Mouse (Mus musculus) stomach, postnatal 0 days (tissue): ENCODE measurements at regions not wholly inside any gene's neighbourhood (a gene's known extent, or its start where the extent isn't known, plus 50 kb on each side); places are given as distances from the start of the nearest gene placed in this dataset.
A peak's percentile ranks its signal among the peaks of the same experiment; 100 is the strongest.

Experiments
- ATAC-seq: fragments of 200-750 bp; cut with Nextera tagmentation; 2 replicates; pipeline ENCODE4 v1.8.0; 2017; ENCODE audit not compliant: low FRiP score, low TSS enrichment
- DNase-seq: peaks from one replicate; pipeline ENCODE4 v3.0.0-alpha.2; 2016; ENCODE audit warnings: low spot score
- H3K27ac ChIP-seq: fragments of 300-500 bp; sonication (generic); replicated peaks from 2 replicates; pipeline ENCODE4 v1.5.1; 2014; ENCODE audit warnings: mild to moderate bottlenecking, control low read depth
- H3K27me3 ChIP-seq: fragments of 300-500 bp; sonication (generic); 2 replicates; pipeline ENCODE4 v1.6.1; 2014; ENCODE audit warnings: low read length; ENCODE audit not compliant: control insufficient read depth, insufficient read depth
- H3K36me3 ChIP-seq: fragments of 300-500 bp; sonication (generic); 2 replicates; pipeline ENCODE4 v1.6.1; 2014; ENCODE audit warnings: low read length, mixed read lengths; ENCODE audit not compliant: control insufficient read depth, insufficient read depth
- H3K4me1 ChIP-seq: fragments of 300-500 bp; sonication (generic); replicated peaks from 2 replicates; pipeline ENCODE4 v1.6.1; 2014; ENCODE audit warnings: antibody characterized with exemption; ENCODE audit not compliant: control insufficient read depth, insufficient read depth
- H3K4me2 ChIP-seq: fragments of 300-500 bp; sonication (generic); replicated peaks from 2 replicates; pipeline ENCODE4 v1.6.1; 2014; ENCODE audit warnings: low read depth, mild to moderate bottlenecking, control low read depth, moderate library complexity
- H3K4me3 ChIP-seq: fragments of 300-500 bp; sonication (generic); 2 replicates; pipeline ENCODE4 v1.5.1; 2014; ENCODE audit warnings: low read depth, low read length, control low read depth
- H3K9ac ChIP-seq: fragments of 300-500 bp; sonication (generic); 2 replicates; pipeline ENCODE4 v1.6.1; 2014; ENCODE audit warnings: mild to moderate bottlenecking, low read length, control low read depth, mixed read lengths
- H3K9me3 ChIP-seq: fragments of 300-500 bp; sonication (generic); 2 replicates; pipeline ENCODE4 v1.6.1; 2016; ENCODE audit warnings: low read length; ENCODE audit not compliant: control insufficient read depth
- CTCF ChIP-seq: IDR thresholded peaks from 2 replicates; pipeline ENCODE4 v1.5.1; 2016; ENCODE audit warnings: antibody characterized with exemption, low read depth, mild to moderate bottlenecking, moderate library complexity
- EP300 ChIP-seq: optimal IDR thresholded peaks from 2 replicates; pipeline ENCODE3; 2016; ENCODE audit warnings: antibody characterized with exemption
- WGBS: fragments of 180-500 bp; shearing (Covaris S2); extraction: QIAGEN DNeasy Blood & Tissue Kit; methylation state at CpG from one replicate; pipeline ENCODE4 v1.1.7; 2014; 5-methylcytosine and 5-hydroxymethylcytosine counted together

GRCm38 (mm10) chr8:43956500-43956899 is 246.7 kb upstream of the Adam34 start:
- no peak for TF ChIP-seq EP300
- no peak for TF ChIP-seq CTCF
- H3K9me3 ChIP-seq: no peaks in the 10 kb centered on the region

GRCm38 (mm10) chr8:43949224-43950021 is 239.6 kb upstream of the Adam34 start:
- H3K27ac ChIP-seq: no peak overlapping the region
- WGBS: 40% methylated on average over 9 of the region's 9 CpGs
- H3K4me3 ChIP-seq: no peak overlapping the region
- H3K36me3 ChIP-seq: no peaks in the 10 kb centered on the region
- no peaks in the 10 kb centered on the region for H3K9me3 ChIP-seq
- no peak overlapping the region for H3K4me2 ChIP-seq
- no peak for ATAC-seq
- TF ChIP-seq CTCF (no peak), EP300 (no peak)
- no peak for DNase-seq
- no peaks in the 10 kb centered on the region for H3K27me3 ChIP-seq
- H3K4me1 ChIP-seq: no peaks in the 10 kb centered on the region
- no peak overlapping the region for H3K9ac ChIP-seq

More at GRCm38 (mm10) chr8:43956500-43956899, 246.7 kb upstream of the Adam34 start:
- no peak overlapping the region for H3K4me2 ChIP-seq
- no peak for ATAC-seq
- no peak for DNase-seq
- H3K9ac ChIP-seq: no peak overlapping the region
- H3K4me3 ChIP-seq: no peak overlapping the region
- no peaks in the 10 kb centered on the region for H3K27me3 ChIP-seq
- WGBS: 68% methylated on average over 3 of the region's 3 CpGs
- H3K27ac ChIP-seq: no peak overlapping the region
- no peaks in the 10 kb centered on the region for H3K4me1 ChIP-seq
- H3K36me3 ChIP-seq: no peaks in the 10 kb centered on the region

GRCm38 (mm10) chr8:43948807-43949206 is 239.0 kb upstream of the Adam34 start:
- Histone ChIP-seq H3K36me3 (no peaks in the 10 kb centered on the region), H3K27me3 (no peaks in the 10 kb centered on the region), H3K4me2 (no peak overlapping the region), H3K9me3 (no peaks in the 10 kb centered on the region), H3K4me1 (no peaks in the 10 kb centered on the region), H3K27ac (no peak overlapping the region), H3K9ac (no peak overlapping the region), H3K4me3 (no peak overlapping the region)
- 12% methylated on average over 6 of the region's 6 CpGs for WGBS
- ATAC-seq: no peak
- DNase-seq: no peak
- TF ChIP-seq EP300 (no peak), CTCF (no peak)

GRCm38 (mm10) chr8:43931727-43932126 is 221.9 kb upstream of the Adam34 start:
- Histone ChIP-seq H3K36me3 (no peaks in the 10 kb centered on the region), H3K27me3 (no peaks in the 10 kb centered on the region), H3K9ac (no peak overlapping the region), H3K4me1 (no peaks in the 10 kb centered on the region), H3K4me2 (no peak overlapping the region), H3K4me3 (no peak overlapping the region), H3K27ac (no peak overlapping the region), H3K9me3 (no peaks in the 10 kb centered on the region)
- peak; percentile 46 for TF ChIP-seq CTCF
- TF ChIP-seq EP300: no peak
- no peak for ATAC-seq
- DNase-seq: no peak

DNA sequence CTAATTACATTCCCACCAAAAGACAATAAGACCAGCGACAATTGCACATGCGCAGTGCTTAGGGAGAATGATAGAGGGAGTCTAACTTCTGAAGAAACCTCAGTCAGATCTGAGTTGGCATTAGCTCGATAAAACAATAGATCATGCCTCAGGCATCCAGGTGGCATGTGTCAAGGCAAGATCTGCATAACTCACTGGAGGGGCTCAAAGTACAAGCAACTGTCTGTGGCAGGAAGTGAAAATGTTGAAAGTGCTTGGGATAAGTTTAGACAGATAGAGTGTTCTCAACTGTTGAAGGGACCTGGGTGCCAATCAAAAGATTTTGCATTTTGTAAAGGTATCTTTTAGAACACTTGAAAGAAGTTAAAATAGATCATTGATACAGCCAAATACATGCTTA is 213.1 kb upstream of the Adam34 start:
- Histone ChIP-seq H3K27me3 (no peaks in the 10 kb centered on the region), H3K4me2 (no peak overlapping the region), H3K9me3 (no peaks in the 10 kb centered on the region), H3K9ac (no peak overlapping the region), H3K36me3 (no peaks in the 10 kb centered on the region), H3K4me1 (no peaks in the 10 kb centered on the region), H3K27ac (no peak overlapping the region), H3K4me3 (no peak overlapping the region)
- WGBS: 75% methylated on average over 3 of the region's 3 CpGs
- TF ChIP-seq CTCF (no peak), EP300 (no peak)
- DNase-seq: no peak
- no peak for ATAC-seq

DNA sequence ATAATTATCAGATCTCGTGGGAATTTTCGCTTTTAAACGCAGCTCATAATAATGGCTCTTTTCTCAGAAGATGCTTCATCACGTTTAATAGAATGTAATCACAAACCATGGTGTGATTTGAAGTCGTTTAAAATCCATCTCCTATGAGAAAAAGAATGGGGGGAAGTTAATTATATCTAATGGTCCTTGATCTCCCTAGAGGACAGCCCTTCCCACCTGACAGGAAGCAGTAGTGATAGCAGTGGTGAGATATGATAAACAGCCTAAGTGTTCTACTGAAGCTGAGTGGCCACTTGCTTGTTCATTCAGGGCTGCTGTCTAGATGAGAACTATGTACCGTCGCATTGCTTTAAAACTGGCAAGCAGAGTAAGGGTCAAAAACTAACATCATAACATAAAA is 211.4 kb upstream of the Adam34 start:
- no peak overlapping the region for H3K4me2 ChIP-seq
- no peaks in the 10 kb centered on the region for H3K27me3 ChIP-seq
- no peak overlapping the region for H3K27ac ChIP-seq
- H3K9me3 ChIP-seq: no peaks in the 10 kb centered on the region
- no peak overlapping the region for H3K9ac ChIP-seq
- no peak overlapping the region for H3K4me3 ChIP-seq
- 77% methylated on average over 7 of the region's 7 CpGs for WGBS
- DNase-seq (no peak), ATAC-seq (no peak)
- H3K4me1 ChIP-seq: no peaks in the 10 kb centered on the region
- H3K36me3 ChIP-seq: no peaks in the 10 kb centered on the region
- TF ChIP-seq CTCF: no peak
- TF ChIP-seq EP300: no peak
